Mouse (Mus musculus) adrenal gland, adult 18-20 months (tissue): ENCODE measurements at regions not wholly inside any gene's neighbourhood (a gene's known extent, or its start where the extent isn't known, plus 50 kb on each side); places are given as distances from the start of the nearest gene placed in this dataset.

Experiments
- DNase-seq, 2 experiments: peaks; one replicate each; pipeline ENCODE4 v3.0.0; 2021 to 2022; ENCODE audit warnings: low spot score in 2 of 2

DNA sequence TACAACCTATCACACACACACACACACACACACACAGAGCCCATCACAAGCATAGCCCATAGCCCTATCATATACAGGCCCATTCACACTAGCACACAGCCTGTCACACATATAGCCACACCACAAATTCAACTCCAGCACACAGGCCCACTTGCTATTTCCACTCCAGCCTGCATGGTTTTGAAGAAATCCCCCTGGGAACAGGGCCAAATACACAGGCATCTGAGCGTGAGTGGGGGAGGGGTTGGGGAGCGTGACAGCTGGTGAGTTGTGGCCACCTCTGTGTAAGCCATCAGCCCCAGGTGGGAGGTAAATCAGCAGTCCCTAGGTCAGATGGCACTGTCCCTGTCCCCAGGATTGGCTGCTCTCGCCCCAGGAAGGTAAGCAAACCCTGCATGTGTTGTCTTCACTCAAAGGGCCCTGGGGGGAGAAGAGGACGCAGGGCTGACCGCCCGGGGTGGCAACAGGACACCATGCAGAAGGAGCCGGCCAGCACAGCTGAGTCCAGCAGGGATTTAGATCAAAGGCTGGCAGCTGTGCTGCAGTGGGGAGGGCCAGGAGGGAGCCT lies 153.6 kb upstream of the Gm3448 start:
- DNase-seq, result no peak

- DNase-seq, result no peak
These were observed 152.5 kb upstream of the Gm3448 start for GRCm38 (mm10) chr17:15193831-15194230.

DNA sequence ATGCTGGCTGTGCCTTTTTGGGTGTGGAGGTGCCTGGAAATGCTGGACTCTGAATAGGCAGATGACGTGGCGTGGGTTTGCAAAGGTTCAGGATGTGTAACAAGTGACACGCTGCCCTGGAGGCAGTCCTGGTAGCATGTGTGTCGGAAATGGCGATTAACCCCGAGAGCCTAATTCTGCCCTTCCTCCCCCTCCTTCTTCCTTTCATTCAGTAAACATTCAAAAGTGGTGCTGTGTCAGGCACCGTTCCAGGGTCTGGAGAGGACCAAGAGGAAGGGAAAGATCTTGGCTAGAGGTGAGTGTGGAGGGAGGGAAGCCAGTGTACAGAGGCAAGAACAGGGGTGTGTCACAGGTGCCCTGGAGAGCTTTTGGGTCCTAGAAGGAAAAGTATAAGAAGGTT lies 151.5 kb upstream of the Gm3448 start:
- DNase-seq, result no peak

- DNase-seq, result no peak
These were observed 143.9 kb upstream of the Gm3448 start for GRCm38 (mm10) chr17:15185217-15185616.

DNA sequence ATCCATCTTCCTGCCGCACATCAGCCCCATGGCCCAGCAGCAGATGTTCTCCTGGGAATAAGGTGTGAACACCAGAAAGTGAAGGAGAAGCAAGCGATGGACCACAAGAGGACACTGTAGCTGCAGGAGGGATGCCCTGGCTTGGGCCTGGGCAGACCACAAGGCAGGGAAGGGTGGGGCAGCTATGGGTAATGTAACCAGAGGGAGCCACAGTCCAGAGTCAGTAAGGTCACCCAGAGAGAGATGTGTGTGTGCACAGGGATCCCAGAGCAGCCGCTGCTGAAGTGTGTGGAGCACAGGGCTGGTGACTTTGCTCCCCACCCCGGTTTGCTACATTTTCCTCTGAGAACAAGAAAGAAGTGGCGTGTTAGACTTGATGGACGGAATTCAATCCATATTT lies 142.5 kb upstream of the Gm3448 start:
- no peak for DNase-seq

- DNase-seq, result no peak
These were observed 140.8 kb upstream of the Gm3448 start for GRCm38 (mm10) chr17:15182105-15182504.

DNA sequence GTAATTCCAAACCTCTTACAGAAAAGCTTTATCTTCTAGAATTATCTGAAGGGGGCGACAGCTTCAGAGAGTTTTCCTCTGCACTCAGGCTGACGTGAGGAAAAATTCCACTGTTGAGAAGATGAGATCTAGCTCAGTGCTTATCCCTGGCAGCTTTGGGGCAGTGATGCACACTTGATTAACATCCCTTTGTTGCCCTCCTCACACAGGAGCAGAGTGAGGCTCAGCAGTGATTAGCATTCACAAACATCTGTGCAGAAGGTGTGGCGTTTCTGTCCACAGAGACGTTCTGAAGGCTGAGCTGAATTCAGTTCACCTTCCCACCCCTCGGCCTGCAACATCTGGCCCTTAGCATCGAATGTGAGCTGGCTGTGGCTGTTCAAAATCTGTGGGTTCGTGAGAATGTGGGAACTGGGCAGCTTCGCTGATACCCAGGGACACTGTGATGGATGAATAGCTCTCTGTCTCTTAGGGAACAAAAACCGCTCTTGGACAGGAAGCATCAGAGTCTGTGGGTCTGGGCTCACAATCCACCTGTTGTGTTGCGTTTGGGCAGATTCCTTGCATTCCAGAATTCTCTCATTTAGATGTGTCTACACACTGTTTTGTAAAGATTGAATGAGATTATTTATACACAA lies 139.0 kb upstream of the Gm3448 start:
- no peak for DNase-seq

DNA sequence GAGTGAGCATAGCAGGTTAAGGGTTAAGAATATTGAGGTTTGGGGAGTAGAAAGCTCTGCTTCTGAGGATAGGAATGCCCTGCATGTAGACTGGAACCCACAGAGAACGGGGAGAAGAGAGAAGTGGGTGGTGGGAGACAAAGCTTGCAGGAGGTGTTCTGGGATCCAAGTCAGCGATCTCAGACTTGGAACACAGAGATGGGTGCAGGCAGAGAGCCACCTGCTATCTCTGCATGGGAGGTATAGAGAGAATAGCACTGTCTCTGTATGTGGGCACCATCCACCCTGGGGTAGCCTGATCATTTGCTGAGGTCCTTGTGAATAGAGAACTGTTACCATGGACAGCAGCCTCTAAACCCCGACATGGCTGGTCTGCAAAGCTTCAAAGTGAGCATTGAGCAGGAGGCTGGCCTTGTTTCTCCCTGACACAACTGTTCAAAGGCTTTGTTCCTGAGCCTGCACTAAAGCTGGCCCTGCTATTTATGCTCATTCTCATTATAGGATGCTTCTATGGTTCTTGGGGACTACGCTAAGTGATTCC lies 138.1 kb upstream of the Gm3448 start:
- DNase-seq, result no peak

- no peak for DNase-seq
These were observed 136.1 kb upstream of the Gm3448 start for GRCm38 (mm10) chr17:15177390-15177789.

- DNase-seq, result no peak
These were observed 133.1 kb upstream of the Gm3448 start for GRCm38 (mm10) chr17:15174354-15174953.

DNA sequence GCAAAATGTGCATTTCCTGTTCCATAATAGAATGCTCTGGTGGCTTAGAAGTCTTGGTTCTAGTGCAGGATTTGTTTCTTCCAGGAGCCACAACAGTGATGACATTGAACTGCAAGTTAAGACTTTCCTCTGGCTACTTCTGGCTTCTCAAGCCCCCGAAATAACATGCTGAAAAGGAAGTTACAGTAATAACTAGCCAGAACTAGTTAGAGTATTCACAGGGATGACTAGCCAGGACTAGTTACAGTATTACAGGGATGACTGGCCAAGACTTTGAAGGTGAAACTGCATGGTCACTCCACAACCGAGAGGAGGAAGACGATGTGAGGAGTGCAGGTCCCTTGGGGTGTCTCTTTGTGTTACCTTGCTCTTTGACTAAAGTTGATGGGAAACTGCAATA lies 126.6 kb upstream of the Gm3448 start:
- DNase-seq, result no peak

GRCm38 (mm10) chr17:15157693-15158333 lies 116.5 kb upstream of the Gm3448 start:
- DNase-seq, result no peak

DNA sequence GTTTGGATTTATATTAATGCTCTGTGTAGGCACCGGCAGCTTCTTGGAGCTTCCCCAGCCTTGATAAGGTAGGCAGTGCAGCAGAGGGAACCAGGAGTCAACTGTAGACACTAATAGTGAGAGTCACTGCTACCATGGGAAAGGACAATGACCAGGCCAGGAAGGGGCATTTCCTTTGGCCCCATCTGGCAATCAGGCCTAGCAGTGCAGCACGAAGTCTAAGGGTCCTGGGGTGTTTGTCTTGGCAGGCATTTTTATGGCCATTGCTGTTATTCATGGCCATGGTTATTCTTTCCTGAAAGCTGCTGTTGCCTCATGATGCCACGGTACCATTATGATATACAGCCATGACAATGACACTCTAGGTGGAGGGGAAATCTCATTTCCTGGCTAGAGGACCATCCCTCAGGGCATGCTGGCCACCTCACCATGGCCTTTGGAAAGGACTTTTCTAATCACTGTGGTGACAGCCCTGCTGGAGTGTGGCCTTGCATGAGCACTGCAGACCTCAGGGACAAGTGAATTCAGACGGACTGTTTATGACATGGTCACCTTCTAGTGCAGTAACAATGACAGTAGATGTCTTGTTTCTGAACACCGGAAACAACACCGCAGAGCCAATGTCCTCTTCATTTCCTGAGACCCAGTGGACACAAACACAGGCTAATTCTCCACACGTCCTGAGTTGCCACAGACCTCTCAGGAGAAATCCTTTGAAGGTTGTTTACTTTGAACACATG lies 111.8 kb upstream of the Gm3448 start:
- no peak for DNase-seq

GRCm38 (mm10) chr17:15152477-15152876 lies 111.1 kb upstream of the Gm3448 start:
- DNase-seq, result no peak

DNA sequence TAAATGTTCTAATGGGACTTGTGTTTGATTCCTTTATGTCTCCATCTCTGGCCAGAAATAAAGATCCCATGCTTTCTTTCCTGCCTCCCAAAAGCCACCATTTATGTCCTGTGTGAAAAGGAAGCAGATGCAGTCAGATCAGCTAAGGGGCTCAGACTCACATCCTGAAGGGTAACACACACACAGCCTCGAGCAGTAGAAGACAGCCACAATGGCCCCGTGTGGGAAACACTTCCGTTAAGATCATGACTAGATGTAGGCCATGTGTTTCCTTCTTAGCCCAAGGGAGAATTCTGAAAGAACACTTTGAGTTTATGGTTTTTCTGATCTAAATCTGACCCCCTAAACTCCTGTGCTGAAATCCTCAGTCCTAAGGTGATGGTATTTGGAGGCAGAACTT lies 110.4 kb upstream of the Gm3448 start:
- no peak for DNase-seq

GRCm38 (mm10) chr17:15146607-15147006 lies 105.3 kb upstream of the Gm3448 start:
- no peak for DNase-seq

DNA sequence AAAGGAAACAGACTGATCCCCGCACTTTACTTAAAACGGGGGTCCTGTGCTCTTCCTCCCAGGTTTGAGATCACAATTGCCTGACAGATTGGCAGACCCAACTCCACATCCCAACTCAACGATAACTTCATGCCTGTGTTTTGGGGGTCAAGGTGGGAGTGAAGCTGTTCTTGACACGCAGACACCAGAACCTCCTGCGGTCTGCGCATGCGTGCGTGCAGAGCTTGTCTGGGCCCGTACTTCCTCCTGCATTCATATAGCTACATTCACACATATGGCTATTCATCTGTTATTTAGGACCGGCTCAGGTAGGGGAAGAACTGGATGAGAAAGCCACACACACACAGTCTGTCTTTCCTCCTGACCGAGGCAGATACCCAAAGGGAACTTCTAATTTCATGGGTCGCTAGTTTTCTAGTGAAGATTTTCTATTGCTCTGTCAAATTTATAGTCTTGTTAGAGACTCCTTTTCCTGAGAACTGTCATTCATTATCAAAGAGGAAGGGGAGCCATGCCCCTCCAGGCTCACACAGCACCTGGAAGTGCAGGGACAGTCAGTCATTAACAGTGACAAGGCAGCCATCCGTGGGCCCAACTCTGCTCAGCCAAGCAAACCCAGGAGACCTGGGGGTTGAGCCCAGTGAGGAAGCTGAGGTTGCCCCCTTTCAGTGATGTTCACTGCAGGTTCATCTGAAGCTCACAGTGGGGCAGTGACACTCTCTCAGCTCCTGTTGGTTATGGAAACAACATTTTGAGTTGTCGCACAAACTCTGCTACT lies 104.0 kb upstream of the Gm3448 start:
- DNase-seq, result no peak

GRCm38 (mm10) chr17:15140391-15140790 lies 99.1 kb upstream of the Gm3448 start:
- DNase-seq, result no peak
